Mouse (Mus musculus): ENCODE measurements at regions not wholly inside any gene's neighbourhood (a gene's known extent, or its start where the extent isn't known, plus 50 kb on each side); places are given as distances from the start of the nearest gene placed in this dataset.

GRCm38 (mm10) chr17:14570266-14570775 lies 123.7 kb downstream of the Thbs2 start:
- intact Hi-C loops (cut with DNase I), result no loop called here
- no peak for TF ChIP-seq CTCF (IDR thresholded peaks at IDR 0.05)
- no peak for DNase-seq (ENCODE audit: extremely low spot score in 1 of 2, low spot score in 2 of 2)
- no peak overlapping the region for H3K4me3 ChIP-seq
- H3K27ac ChIP-seq, result no peak overlapping the region

DNA sequence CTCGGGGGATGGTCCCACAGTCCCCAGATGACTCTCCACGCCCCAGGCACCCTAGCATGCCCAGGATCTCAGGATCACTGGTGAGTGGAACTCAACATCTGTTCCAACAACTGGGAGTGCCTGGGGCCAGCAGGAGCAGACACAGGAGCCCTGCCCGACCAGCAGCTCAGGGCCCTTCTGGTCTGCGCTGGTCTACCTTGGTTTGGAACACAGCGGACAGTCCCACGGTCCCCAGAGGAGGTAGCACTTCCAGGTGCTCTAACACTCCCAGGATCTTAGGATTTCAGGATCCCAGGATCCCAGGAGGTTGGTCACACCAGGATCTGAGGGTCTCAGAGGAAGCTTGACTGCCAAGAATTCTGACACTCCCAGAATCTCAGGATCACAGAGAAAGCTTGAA lies 131.8 kb downstream of the Thbs2 start:
- intact Hi-C loops (cut with DNase I), result no loop called here
- no peak overlapping the region for H3K4me3 ChIP-seq
- H3K27ac ChIP-seq, result no peak overlapping the region
- no peak for TF ChIP-seq CTCF (IDR thresholded peaks at IDR 0.05)
- no peak for DNase-seq (ENCODE audit: extremely low spot score in 1 of 2, low spot score in 2 of 2)

- H3K27ac ChIP-seq, result no peak overlapping the region
- TF ChIP-seq CTCF (IDR thresholded peaks at IDR 0.05), result no peak
- intact Hi-C loops (cut with DNase I), result no loop called here
- DNase-seq (ENCODE audit: extremely low spot score in 1 of 2, low spot score in 2 of 2), result no peak
- no peak overlapping the region for H3K4me3 ChIP-seq
These were observed 136.8 kb downstream of the Thbs2 start for GRCm38 (mm10) chr17:14557214-14557613.

DNA sequence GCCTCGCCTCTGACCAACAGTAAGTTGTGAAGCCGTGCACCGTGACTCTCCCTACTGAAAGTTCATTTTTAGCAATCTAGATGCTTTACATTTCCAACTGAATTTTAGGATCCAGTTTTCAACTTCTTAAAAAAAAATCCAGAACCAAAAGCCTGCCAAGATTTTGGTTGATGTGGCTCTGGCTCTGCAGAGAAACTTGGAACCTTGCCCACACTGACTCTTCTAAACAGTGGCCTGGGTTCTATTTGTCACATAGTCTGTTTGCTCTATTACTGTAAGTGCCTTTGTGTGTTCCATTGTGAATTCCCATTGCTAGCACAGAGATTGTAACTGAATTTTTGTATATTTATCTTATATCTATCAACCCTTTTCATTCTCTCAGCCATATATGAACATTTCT lies 140.8 kb downstream of the Thbs2 start:
- no peak for TF ChIP-seq CTCF (IDR thresholded peaks at IDR 0.05)
- intact Hi-C loops (cut with DNase I), result loop anchor here (5.0 kb wide), 1 partner anchor 104 kb away; no protein-coding TSS in a partner anchor
- Histone ChIP-seq H3K4me3 (no peak overlapping the region), H3K27ac (no peak overlapping the region)
- DNase-seq (ENCODE audit: extremely low spot score in 1 of 2, low spot score in 2 of 2), result no peak

GRCm38 (mm10) chr17:14552081-14552480 lies 142.0 kb downstream of the Thbs2 start:
- intact Hi-C loops (cut with DNase I), result loop anchor here (5.0 kb wide), 1 partner anchor 105 kb away; no protein-coding TSS in a partner anchor
- no peak for TF ChIP-seq CTCF (IDR thresholded peaks at IDR 0.05)

GRCm38 (mm10) chr17:14551610-14552009 lies 142.4 kb downstream of the Thbs2 start:
- H3K27ac ChIP-seq, result no peak overlapping the region
- no peak overlapping the region for H3K4me3 ChIP-seq
- intact Hi-C loops (cut with DNase I), result loop anchor here (5.0 kb wide), 1 partner anchor 106 kb away; no protein-coding TSS in a partner anchor
- no peak for DNase-seq (ENCODE audit: extremely low spot score in 1 of 2, low spot score in 2 of 2)
- TF ChIP-seq CTCF (IDR thresholded peaks at IDR 0.05), result no peak

More at GRCm38 (mm10) chr17:14552081-14552480, 142.0 kb downstream of the Thbs2 start:
- Histone ChIP-seq H3K27ac (no peak overlapping the region), H3K4me3 (no peak overlapping the region)
- DNase-seq (ENCODE audit: extremely low spot score in 1 of 2, low spot score in 2 of 2), result no peak

DNA sequence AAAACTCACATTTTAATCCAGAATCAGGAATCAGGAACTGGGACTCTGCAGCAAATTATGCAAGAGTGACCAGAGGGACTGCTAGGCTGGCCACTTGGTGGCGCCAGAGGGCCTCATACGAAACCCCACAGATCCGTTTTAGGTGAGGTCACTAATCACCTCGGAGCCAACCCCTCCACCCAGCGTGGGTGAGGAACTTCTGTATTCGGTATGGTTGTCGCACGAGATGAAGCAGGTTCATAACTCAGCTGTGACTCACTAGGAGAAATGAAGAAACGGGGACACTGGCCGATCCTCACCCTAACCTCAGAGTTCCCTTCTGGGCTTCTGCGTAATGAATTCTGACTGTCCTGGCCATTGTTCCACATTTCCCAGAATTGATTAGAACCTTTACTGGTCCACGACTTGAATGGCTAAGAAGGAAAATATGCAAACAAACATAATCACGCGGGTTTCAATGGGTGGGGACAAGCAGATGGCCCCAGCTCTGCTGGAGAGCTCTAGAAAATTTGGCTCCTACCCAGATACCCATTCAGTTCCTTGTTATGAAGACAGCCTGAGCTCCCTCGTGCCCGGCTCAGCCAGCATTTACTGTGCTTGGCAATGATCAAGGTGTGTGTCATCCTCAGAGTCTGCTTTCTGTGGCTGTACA lies 148.1 kb downstream of the Thbs2 start:
- intact Hi-C loops (cut with DNase I), result loop anchor here (1.0 kb wide), 1 partner anchor 358 kb away; no protein-coding TSS in a partner anchor
- H3K4me3 ChIP-seq, result peak overlapping the region; percentile 6; the same call in 1 of the 2 replicates
- TF ChIP-seq CTCF (IDR thresholded peaks at IDR 0.05), result peak; percentile 81
- peak overlapping the region; percentile 0; the same call in 1 of the 2 replicates for H3K27ac ChIP-seq
- DNase-seq (ENCODE audit: extremely low spot score in 1 of 2, low spot score in 2 of 2), result peak; percentile 60 to 79

- Histone ChIP-seq H3K27ac (no peak overlapping the region), H3K4me3 (no peak overlapping the region)
- DNase-seq (ENCODE audit: extremely low spot score in 1 of 2, low spot score in 2 of 2), result no peak
- TF ChIP-seq CTCF (IDR thresholded peaks at IDR 0.05), result no peak
- intact Hi-C loops (cut with DNase I), result no loop called here
These were observed 149.6 kb downstream of the Thbs2 start for GRCm38 (mm10) chr17:14544343-14545002.

DNA sequence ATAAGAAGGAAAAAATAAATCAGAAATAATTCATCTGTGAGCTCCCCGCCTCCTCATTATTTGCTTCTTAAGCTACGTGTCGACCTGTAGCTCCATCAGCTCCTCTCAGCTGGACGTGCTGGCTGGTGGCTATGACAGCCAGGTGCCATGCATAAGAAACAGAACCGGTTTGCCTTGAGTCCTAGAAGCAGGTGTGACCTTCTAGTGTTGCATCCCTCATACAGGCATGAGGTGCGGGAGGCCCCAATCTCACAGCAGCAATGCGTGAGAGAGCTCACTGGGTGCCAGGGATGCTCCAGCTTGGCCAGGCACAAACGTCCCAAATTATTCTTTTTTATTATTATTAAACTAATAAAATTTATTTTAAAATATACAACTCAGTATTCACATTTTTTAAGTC lies 153.0 kb downstream of the Thbs2 start:
- DNase-seq (ENCODE audit: extremely low spot score in 1 of 2, low spot score in 2 of 2), result no peak
- intact Hi-C loops (cut with DNase I), result no loop called here
- TF ChIP-seq CTCF (IDR thresholded peaks at IDR 0.05), result no peak
- no peak overlapping the region for H3K27ac ChIP-seq
- H3K4me3 ChIP-seq, result no peak overlapping the region

GRCm38 (mm10) chr17:14540269-14540975 lies 153.6 kb downstream of the Thbs2 start:
- no peak overlapping the region for H3K4me3 ChIP-seq
- no peak overlapping the region for H3K27ac ChIP-seq
- TF ChIP-seq CTCF (IDR thresholded peaks at IDR 0.05), result no peak
- no peak for DNase-seq (ENCODE audit: extremely low spot score in 1 of 2, low spot score in 2 of 2)
- intact Hi-C loops (cut with DNase I), result no loop called here

- no peak for TF ChIP-seq CTCF (IDR thresholded peaks at IDR 0.05)
- Histone ChIP-seq H3K27ac (no peak overlapping the region), H3K4me3 (no peak overlapping the region)
- no peak for DNase-seq (ENCODE audit: extremely low spot score in 1 of 2, low spot score in 2 of 2)
- intact Hi-C loops (cut with DNase I), result no loop called here
These were observed 154.4 kb downstream of the Thbs2 start for GRCm38 (mm10) chr17:14539651-14540050.

- intact Hi-C loops (cut with DNase I), result no loop called here
- DNase-seq (ENCODE audit: extremely low spot score in 1 of 2, low spot score in 2 of 2), result no peak
- no peak for TF ChIP-seq CTCF (IDR thresholded peaks at IDR 0.05)
- Histone ChIP-seq H3K27ac (no peak overlapping the region), H3K4me3 (no peak overlapping the region)
These were observed 154.8 kb downstream of the Thbs2 start for GRCm38 (mm10) chr17:14539191-14539590.

All from left cerebral cortex, adult 2 months (tissue).